Mouse (Mus musculus): ENCODE results near the gene Hsd17b6.

Hsd17b6 gene

DNA sequence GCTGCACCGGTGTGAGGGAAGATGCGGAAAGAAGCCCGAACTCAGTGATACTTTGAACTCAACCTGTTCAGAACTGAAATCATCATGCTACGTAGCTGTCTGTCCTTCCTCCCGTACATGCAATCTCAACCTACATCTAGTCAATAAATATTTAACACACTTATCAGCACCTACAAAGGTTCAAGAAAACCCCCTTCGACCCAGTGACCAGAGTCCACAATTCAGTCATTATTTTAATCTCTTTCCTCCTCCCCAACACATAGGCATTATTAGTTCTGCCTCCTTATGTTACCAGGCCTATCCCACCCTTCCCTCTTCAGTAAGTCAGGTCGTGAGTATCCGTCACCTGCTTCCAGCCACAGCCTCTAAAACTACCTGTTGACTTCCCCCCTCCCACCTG, 1.9 kb downstream of the Hsd17b6 start:
- DNase-seq = no peak

DNA sequence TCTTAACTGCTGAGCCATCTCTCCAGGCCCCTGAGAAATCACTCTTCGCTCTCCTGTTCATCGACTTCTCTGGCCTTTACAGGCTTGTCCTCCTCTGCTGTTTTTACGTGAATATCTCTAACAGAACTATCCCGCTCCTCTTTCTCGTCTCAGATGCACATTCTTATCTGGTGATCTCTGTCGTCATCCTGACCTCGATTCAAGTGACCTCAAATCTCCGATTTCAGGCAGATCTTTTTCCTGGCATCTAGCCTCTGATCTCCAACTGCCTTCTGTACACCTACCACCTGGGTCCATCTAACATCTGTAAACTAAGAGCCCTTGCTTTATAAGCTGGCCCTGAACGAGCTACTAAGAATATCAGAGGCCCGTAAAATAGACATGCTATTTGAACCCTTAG, 2.5 kb downstream of the Hsd17b6 start:
- DNase-seq = no peak

DNA sequence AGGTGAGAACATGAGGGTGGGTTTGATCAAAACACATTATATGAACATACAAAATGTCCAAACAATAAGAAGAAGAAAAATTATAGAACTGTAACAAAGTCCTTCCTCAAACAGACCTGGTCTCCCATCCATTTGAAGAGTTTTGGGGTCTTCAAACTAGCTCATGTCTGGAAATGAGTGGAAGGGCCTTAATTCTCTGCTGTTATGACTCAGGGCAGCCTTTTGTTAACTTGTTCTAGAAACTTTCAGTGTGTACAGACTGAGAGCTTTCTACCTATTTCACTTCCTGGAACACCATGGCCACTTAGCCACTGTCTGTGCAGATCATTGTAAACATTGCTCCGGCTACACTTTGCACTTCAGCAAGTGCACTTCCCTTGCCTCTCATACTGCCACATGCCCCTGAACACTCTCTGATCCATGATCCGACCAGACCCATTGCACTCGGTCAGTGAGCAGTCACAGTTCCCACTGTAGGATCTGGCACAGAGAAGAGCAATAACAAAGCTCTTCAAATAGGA, 4.1 kb downstream of the Hsd17b6 start:
- DNase-seq = no peak

DNA sequence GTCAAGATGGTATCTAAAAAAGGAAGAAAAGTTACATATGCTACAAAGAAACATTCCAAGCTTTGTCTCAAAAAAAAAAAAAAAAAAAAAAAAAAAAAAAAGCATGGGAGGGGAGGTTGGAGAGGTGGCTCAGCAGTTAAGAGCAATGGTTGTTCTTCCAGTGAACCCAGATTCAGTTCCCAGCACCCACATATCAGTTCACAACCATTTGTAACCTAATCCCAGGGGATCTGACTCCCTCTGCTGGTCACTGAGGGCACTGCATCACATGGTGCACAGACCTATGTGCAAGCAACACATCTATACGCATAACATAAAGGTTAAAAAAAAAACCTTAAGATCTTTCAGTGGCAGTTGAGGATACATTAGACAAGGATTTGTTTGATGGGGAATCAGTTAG, 9.2 kb downstream of the Hsd17b6 start:
- DNase-seq = no peak

DNA sequence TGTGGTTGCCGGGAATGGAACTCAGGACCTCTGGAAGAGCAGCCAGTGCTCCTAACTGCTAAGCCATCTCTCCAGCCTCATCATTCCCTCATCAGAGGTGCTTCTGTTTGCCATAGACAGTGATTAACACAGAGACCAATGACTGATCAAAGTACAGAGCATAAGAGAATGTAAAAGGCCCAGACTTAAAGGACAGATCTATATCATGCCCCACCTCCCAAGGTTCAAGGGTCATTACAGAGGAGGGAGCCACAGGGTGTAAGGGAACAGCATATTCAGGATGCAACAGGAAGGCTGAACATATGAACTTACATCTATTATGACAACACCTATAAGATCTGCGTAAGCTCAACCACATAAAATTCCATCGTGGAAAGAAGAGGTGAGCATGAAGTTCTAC, 10.7 kb downstream of the Hsd17b6 start:
- no peak for DNase-seq

DNA sequence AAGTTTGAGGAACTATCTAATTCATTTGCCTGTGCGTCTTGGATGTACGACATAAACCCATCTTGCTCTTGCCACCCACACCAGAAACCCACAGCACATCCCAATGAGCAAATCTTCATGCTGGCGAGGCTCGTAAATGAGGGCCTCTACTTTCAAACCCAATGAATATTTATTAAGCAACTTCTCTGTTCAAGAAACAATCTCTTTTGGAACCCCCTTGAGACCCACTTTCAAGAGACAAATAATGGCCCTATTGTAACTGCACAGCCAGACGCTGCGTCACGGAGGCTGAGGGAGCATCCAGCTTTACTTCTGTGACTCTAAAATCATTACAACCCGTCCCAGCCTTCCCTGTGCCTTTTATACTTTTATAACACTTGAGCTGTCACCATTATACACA, 21.8 kb downstream of the Hsd17b6 start:
- DNase-seq = no peak

DNA sequence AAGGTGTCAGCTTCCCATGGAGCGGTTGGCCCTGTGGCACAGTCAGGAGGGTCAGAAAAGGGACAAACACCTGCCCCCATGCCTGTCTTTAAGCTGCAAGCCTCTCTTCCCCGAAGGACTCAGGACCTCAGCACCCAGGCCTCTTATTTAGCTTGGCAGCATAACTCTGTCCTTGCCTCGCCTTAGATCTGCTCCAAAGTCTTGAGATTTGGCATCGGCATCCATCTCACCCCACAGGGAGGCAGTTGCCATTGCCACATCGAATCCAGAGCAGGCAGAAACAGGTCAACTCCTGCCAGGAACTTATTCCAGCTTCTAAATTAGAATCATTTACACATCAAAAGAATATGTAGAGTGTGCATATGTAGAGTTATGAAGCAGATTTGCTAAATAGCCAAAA, 22.8 kb downstream of the Hsd17b6 start:
- DNase-seq = no peak

DNA sequence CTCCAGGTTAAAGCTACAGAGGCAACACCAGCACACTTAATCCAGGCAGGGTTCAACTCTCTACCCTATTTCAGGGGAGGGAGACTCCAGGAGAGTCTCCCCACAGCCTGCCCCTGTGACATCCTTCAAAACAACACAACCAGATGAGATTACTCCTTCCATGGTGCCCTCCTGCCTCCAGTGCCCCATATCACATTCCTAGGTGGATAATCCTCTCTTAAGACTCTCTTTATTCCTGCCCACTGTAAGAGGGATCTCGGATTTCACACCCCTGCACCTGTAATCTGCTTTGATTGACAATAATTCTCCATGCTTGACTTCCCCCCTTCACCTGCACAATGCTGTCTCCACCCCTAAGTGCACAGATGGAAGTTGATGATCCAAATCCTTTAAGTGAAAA, 31.9 kb downstream of the Hsd17b6 start:
- no peak for DNase-seq

DNA sequence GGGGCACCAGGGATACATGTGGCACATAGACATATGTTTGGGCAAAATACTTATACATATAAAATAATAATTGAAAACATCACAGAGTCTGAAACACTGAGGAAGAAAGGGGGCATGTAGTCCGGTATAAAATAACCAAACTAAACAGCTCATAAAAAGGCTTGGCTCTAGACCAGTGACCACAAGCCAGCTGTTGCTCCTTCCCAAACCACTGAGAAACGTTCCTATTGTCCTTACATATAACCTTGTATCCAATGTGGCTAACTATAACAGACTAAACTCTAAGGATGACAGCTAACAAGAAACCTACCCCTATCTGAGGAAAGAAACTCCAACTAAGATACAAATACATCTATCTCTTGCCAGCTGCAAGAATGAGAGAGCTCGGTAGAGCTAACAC, 33.3 kb downstream of the Hsd17b6 start:
- DNase-seq = no peak

DNA sequence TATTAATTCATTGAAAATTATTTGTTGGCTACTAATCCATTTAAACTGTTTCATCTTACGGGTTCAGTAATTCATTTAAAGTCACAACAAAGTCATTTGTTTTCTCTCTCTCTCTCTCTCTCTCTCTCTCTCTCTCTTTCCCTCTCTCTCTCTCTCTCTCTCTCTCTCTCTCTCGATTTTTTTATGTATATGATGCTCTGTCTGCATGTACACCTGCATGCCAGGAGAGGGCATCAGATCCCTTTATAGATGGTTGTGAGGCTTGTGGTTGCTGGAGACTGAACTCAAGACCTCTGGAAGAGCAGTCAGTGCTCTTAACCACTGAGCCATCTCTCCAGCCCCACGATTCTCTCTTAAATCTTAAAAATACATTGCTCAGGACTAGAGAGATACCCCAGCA, 36.3 kb downstream of the Hsd17b6 start:
- DNase-seq = no peak

DNA sequence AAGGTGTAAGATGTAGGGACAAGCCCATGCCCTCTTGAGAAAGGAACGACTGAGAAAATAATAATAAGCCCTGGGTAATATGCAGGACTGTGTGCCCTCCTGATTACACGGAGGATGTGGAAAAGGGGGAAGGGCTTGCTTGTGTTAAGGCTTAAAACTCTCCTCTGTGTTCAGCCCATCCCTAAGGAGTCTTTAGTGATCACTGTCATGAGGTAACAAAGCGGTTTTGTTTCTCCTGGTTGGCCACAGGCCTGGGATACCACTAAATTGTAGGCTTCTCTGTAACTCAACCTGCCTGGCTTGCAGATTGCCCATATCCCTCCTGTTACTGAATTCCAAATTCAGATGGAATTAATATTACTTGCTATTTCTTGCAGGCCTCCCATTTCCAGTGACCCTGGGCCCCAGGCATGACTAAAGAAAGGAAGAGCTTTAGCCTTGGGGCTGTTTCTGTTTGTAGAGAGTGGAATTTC, 37.0 kb downstream of the Hsd17b6 start:
- DNase-seq = no peak

DNA sequence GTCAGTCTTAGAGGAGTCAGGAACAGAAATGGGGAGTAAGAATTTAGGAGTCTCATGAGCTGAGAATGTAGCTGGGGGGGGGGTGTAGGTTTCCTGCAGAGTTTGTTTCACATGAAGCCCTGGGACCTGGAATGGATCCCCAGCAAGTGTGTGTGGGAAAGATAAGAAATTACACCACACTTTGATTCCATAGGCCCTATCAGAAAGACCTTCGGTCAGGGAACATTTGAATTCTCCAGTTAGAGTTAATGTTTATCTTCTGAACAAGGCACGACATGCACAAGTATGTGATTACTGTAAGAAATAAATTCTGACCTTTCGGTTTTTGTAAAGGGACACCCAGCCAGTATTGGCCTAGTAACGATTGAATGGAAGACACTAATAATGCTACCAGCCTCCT, 37.6 kb downstream of the Hsd17b6 start:
- DNase-seq = peak; percentile 21

DNA sequence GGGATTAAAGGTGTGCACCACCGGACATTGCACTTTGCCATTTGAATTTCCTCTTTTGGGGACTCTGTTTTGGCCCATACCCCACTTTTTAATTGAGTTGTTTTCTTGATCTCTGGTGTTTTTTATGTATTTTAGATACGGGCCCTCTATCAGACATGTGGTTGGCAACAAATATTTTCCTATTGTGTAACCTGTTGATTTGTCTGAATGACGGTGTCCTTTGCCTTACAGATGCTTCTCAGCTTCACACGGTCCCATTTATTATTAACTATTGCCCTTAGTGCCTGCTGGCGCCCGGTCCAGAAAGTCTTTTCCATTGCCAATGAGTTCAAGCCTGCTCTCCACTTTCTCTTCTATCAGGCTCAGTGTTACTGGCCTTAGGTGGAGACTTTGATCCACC, 40.9 kb downstream of the Hsd17b6 start:
- DNase-seq = peak; percentile 78

DNA sequence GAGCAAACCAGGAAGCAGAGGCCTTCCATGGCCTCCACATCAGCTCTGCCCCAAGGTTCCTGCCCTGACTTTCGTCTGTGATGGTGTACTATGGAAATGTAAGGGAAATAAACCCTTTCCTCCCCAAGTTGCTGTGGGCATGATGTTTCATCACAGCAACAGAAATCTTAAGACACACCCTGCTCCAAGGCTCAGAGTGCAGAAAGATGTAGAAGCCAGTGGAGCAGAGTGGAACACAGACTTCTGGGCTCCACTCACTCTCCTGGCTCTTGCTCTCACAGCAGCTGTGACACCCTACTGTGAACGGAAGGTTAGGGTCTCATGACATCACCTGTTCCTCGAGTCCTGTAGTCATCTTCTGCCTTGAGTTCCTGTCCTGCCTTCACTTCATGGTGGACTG, 43.4 kb downstream of the Hsd17b6 start:
- no peak for DNase-seq

DNA sequence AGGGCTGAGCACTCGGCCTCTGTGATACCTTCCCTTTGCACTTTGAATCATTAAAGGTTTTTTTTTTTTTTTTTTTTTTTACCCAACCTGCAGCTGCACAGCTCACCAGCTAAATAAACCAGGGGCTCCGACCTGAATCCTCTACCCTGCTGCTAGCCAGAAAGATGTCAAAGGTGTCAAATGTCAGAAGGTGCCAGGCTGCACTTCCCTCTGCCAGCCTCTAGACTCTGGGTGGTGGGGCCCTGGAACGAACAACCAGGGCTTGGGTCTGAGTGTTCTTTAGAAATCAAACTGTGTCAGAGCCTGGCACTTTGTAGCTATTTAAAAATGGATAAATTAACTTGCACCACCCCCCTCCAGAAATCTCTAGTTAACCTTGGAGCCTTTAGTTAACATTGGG, 45.0 kb downstream of the Hsd17b6 start:
- DNase-seq = peak; percentile 77

DNA sequence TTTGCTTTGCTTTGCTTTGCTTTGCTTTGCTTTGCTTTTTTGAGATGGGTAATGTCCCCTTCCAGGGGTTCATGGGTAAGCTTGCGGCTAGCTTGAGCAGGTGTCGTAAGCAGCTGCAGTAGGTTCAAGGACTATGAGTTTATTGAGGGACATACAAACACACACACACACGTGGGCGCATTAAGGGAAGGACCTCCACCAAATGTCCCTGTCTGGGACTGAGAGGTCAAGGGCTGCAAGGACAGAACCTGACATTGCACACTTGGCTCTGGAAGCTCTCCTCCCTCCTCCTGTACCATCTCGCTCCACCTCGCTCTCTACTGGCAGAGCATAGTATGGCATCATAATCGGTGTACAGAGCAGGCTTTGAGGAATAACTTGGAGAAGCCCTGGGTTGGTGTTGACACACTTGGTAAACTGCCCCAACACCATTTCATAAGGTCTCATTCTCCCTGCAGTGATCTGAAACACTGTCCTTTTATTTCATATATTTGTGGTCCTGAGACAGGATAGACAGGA, 48.2 kb downstream of the Hsd17b6 start:
- no peak for DNase-seq

DNA sequence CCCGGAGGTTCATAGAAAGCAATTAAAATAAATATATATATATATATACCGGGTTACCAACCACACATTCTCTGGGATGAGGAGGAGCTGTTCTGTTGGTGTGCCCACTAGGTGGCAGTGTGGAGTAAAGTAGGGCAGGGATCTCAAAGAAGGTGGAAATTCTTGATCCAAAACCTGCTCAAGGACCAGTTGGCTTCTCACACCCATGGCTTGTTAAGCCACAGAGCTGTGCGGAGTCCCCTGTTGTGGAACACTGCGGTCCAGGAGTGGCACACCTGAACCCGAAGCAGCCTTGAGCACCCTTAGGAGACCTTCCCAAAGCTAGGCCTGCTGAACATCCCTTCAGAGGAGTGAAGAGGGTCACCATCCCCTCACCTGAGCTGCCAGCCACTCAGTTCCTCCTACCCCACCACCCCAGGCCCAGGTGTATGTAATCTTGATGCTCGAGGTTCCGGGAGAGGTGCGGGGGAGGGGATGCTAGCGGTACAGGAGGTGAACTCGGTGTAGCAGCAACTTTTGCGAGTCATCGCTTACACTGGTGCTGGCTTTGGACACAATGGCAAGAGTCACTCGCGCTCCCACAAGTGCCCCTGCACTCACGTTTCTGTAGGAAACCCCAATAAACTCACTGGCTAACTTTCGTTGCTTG, 51.1 kb downstream of the Hsd17b6 start:
- DNase-seq = peak; percentile 77

DNA sequence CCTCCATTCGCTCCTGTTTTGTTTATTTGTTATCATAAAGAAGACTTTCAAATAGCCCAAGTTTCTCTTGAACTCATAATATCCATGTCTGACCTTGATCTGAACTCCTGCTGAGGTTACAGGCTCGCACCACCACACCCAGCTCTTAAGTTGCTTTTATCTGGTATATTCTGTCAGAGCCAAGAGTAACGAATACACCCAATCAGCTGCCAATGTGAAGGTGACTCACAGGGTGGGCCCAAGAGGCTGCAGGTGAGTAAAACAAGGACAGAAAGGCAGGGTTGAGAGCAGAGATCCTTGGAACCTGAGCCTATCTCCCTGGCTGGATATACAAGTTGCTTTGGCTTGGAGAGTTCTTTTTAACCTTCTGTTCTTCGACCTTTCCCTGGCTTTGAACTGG, 52.4 kb downstream of the Hsd17b6 start:
- no peak for DNase-seq

DNA sequence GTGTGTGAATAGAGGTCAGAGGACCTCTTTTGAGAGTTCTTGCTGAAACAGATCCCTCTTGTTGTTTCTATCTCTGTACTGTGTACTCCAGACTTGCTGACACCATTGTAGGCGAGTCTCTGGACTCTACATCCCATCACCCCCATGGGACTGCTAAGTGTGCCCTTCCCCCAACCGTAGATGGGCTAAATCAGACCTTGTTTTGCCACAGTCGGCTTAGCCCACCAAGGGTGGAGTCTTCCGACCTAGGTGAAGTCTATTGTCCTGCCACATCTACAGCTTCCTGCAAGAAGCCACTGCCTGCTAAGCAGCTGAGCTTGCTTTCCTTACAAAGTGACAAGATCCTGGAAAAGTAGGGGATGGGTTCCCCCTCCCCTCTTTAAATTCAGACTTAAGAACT, 55.6 kb downstream of the Hsd17b6 start:
- DNase-seq = no peak

DNA sequence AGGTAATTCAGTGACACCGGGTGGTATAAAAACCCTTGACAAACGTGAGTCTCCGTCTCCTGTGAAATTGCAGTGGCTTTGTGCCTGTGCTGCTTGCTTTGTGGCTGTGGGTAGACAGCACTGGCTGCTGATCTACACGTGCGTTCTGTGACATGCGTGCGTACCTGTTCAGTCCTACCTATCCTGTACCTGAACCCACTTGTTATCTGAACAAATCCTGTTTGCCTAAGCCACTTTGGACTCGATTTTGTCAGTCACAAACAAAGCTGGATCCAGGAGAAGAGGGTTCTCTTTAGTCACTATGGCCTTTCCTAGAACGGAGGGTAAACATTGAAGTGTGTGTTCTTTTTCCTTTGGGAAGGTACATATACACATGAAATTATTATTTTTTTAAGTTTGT, 56.0 kb downstream of the Hsd17b6 start:
- DNase-seq = no peak

DNA sequence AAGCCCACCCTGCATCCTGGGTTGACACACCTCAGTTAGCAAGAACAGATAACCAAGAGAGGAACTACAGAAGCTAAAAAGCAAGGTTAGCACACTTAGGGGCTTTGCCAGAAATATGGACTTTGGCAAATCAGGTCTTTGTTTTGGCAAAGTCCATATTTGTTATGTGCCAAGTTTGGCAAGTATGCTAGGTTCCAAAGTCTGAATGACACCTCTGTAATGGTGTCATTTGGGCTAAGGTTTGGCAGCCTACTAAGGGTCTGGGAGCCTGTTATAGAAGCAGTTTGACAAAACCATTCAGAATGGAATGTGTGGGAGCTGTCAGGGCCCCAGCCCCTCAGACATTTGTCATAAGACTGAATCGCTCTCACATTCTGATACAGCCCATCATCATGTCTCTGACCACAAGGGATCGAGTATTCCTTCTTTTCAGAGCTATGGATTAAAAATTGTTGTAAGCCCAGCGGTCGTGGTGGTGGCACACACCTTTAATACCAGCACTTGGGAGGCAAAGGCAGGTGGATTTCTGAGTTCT, 57.7 kb downstream of the Hsd17b6 start:
- peak; percentile 79 for DNase-seq

DNA sequence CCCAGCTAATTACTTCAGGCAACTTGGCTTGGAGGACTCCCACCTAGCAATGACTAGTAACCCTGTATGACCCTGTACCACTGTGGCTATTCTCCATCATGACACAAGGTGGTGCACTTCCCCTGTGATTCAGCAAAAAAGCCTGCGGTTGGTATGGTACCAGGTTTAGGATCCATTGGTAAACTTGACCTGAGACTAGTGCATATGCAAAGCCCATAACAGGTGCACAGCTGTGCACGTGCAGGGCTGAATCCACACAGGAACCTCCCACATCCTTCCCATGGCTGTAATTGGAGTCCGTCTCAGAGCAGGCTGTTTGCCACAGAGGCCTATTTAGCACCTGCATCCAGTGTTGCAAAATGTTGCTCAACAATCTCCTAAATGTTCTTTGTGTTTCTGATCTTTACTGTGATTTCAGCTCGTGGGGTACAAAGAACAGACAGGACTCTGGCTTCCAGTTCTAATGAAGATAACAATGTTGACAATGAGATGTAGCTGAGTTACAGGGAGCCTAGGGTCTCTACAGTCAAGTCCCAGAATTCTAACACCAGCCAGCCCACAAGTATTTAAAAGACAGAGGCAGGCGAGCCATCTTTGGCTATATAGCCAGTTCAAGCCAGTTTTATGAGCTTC, 61.9 kb downstream of the Hsd17b6 start:
- peak; percentile 73 for DNase-seq

Measured in kidney, adult 9 months (tissue).